Mouse (Mus musculus) kidney, embryonic 16.5 days (tissue): ENCODE results near the gene Mief1. TPM values are rescaled to one million over a fixed set of nuclear protein-coding genes. Genes with fewer than 3 reads are reported as not detected.

ENCODE experiments used
- ATAC-seq: fragments of 200-750 bp; cut with Nextera tagmentation; 2 replicates; pipeline ENCODE4 v1.8.0; 2017; ENCODE audit warnings: moderate TSS enrichment; ENCODE audit not compliant: low FRiP score, low TSS enrichment
- H3K27ac ChIP-seq: fragments of 300-500 bp; sonication (generic); 2 replicates; pipeline ENCODE4 v1.5.1; 2014; ENCODE audit warnings: low read length
- H3K27me3 ChIP-seq: fragments of 300-500 bp; sonication (generic); 2 replicates; pipeline ENCODE4 v1.6.1; 2014; ENCODE audit warnings: low read length, control low read depth, mixed read lengths; ENCODE audit not compliant: insufficient read depth
- H3K36me3 ChIP-seq: fragments of 300-500 bp; sonication (generic); 2 replicates; pipeline ENCODE4 v1.6.1; 2014; ENCODE audit warnings: low read length, control low read depth, mixed read lengths; ENCODE audit not compliant: insufficient read depth
- H3K4me1 ChIP-seq: fragments of 300-500 bp; sonication (generic); 2 replicates; pipeline ENCODE4 v1.6.1; 2014; ENCODE audit warnings: low read length, control low read depth, mixed read lengths; ENCODE audit not compliant: insufficient read depth
- H3K4me2 ChIP-seq: fragments of 300-500 bp; sonication (generic); replicated peaks from 2 replicates; pipeline ENCODE4 v1.6.1; 2014; ENCODE audit warnings: low read depth, low read length
- H3K4me3 ChIP-seq: fragments of 300-500 bp; sonication (generic); 2 replicates; pipeline ENCODE4 v1.5.1; 2014; ENCODE audit warnings: mild to moderate bottlenecking, low read length
- H3K9ac ChIP-seq: fragments of 300-500 bp; sonication (generic); replicated peaks from 2 replicates; pipeline ENCODE4 v1.6.1; 2014; ENCODE audit warnings: low read length
- H3K9me3 ChIP-seq: fragments of 300-500 bp; sonication (generic); 2 replicates; pipeline ENCODE4 v1.6.1; 2016; ENCODE audit warnings: low read length, control low read depth
- WGBS: fragments of 180-500 bp; shearing (Covaris S2); extraction: QIAGEN DNeasy Blood & Tissue Kit; methylation state at CpG from one replicate; pipeline ENCODE4 v1.1.7; 2014; 5-methylcytosine and 5-hydroxymethylcytosine counted together
- polyA plus RNA-seq: library from polyadenylated mRNA; unstranded; fragments of >200 nt; fragmentation: Nextera tagmentation; extraction: Ambion mirVana; gene quantifications from 2 replicates; pipeline ENCODE4 v1.2.1, GENCODE M21; 2015

Mief1 gene
- polyA plus RNA-seq, 1 experiment from 2014 or later: 36.3 TPM

DNA sequence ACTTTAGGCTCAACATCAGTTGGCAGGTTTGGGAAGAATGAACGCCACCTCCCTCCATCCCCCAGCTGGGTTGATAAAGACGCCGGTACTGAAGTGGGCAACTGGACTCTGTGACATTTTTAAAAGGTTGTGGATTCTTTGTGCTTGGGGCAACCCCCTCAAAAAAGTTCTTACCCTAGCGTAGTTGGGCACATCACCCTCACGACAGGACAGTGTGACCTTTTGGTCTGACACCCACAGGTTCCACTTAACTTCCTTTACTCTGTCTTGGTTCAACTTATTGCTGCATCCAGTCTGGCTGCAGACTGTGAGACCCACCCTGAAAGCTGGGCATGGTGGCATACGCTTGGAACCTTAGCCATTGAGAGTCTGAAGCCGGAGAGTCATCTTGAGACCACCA, 10.1 kb upstream of the Mief1 start:
- Histone ChIP-seq H3K27me3 (no peaks in the 10 kb centered on the region), H3K4me2 (no peak overlapping the region), H3K9ac (no peak overlapping the region), H3K36me3 (no peaks in the 10 kb centered on the region), H3K4me3 (no peak overlapping the region), H3K4me1 (peaks cover 6% of the 10 kb centered on the region; the same call in 1 of the 2 replicates), H3K27ac (no peak overlapping the region), H3K9me3 (no peaks in the 10 kb centered on the region)
- no peak for ATAC-seq
- 90% methylated on average over 7 of the region's 7 CpGs for WGBS

DNA sequence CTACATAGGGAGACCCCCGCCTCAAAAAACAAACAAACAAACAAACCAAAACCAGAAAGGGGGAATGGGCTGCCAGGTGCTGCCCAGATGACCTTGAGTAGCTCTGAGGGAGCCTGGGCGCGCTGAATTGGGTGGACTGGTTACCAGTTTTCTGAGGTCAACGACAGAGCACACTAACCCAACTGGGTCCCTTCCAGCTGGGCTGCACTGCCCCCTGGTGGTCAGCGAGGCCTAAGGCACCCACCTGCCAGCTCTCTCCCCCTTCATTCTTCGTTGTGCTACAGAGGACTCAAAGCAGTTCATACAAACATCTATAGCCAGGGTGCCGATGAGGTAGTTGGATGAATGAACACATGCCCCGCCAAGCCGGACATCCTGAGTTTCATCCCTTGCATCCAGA, 8.6 kb upstream of the Mief1 start:
- Histone ChIP-seq H3K9ac (no peak overlapping the region; the same call in 1 of the 2 replicates), H3K4me1 (no peaks in the 10 kb centered on the region), H3K36me3 (no peaks in the 10 kb centered on the region), H3K27me3 (no peaks in the 10 kb centered on the region), H3K27ac (no peak overlapping the region), H3K9me3 (no peaks in the 10 kb centered on the region), H3K4me3 (no peak overlapping the region), H3K4me2 (no peak overlapping the region)
- WGBS: 28% methylated on average over 9 of the region's 9 CpGs
- peak; percentile 49; the same call in 1 of the 2 replicates for ATAC-seq

DNA sequence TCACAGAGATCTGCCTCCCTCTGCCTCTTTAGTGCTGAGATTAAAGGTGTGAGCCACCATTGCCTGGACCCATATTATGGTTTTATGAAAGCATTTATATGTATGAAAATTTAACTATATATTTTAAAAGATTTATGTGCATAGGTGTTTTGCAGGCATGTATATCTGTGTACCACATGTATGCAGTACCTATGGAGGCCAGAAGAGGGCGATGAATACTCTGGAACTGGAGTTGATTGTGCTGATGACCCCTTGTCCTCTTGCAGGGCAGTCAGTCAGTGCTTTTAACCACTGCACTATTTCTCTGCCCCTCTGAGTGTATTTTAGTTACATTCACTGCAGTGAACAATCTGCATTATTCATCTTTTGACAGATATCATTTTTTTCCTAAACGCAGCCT, 8.0 kb upstream of the Mief1 start:
- WGBS: 49% methylated on average over 2 of the region's 2 CpGs
- H3K4me2 ChIP-seq: no peak overlapping the region

DNA sequence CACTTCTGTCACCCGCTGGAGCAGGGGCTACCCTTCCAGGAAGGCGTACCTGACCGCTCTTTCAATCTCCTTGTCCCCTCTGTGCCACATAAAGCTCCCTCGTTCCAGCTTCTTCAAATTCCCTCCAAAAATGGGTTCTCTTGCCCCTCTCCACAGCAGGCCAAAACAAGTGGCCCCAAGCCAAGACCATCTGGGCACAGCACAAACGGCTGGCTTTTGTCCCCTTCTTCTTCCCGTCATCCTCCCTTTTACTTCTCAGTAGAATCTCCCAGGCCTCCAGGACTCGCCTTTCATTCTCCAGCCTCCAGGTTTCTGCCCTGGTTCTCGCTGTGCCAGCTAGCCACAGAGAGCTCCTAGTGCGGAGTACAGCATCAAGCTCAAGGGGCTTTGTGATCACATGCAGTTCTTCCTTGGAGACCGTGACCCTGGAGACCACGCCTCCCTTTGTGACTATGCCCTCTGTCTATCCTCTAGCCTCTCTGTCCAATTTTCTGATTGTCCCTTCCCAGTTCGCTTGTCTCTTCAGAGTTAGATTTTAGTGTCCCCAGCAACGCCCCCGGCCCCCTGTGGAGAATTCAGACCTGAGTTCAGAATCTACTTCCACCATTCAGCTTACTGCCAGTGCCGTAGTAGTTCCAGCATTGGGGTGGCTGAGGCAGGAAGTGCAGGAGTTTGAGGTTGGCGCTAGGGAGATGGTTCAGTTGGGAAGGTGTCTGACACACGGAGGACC, 5.6 kb upstream of the Mief1 start:
- Histone ChIP-seq H3K4me2 (no peak overlapping the region), H3K27me3 (no peaks in the 10 kb centered on the region), H3K4me3 (no peak overlapping the region), H3K9me3 (no peaks in the 10 kb centered on the region), H3K27ac (no peak overlapping the region), H3K9ac (no peak overlapping the region), H3K4me1 (peaks cover 3% of the 10 kb centered on the region; the same call in 1 of the 2 replicates), H3K36me3 (no peaks in the 10 kb centered on the region)
- ATAC-seq: no peak
- 76% methylated on average over 17 of the region's 17 CpGs for WGBS

More for the DNA sequence above, 8.0 kb upstream of the Mief1 start:
- no peaks in the 10 kb centered on the region for H3K4me1 ChIP-seq
- no peak overlapping the region for H3K9ac ChIP-seq
- no peak overlapping the region for H3K27ac ChIP-seq
- no peaks in the 10 kb centered on the region for H3K36me3 ChIP-seq
- no peak overlapping the region for H3K4me3 ChIP-seq
- H3K27me3 ChIP-seq: no peaks in the 10 kb centered on the region
- H3K9me3 ChIP-seq: no peaks in the 10 kb centered on the region
- no peak for ATAC-seq

DNA sequence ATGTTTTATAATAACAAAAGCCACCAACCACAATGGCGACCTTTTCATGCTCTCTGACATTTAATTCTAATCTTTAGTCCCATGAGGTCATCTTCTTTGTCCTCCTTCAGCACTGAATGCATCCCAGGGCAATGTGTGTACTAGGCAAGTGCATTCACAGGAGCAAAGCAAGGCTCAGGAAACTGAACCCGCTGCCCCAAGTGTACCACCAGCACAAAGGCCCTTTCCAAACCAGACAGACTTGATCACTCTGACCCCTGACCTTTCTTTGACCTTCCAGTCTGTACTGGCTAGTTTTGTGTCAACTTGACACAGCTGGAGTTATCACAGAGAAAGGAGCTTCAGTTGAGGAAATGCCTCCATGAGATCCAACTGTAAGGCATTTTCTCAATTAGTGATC, 1.5 kb upstream of the Mief1 start:
- peaks cover 15% of the 10 kb centered on the region for H3K36me3 ChIP-seq
- H3K9me3 ChIP-seq: no peaks in the 10 kb centered on the region
- H3K27me3 ChIP-seq: no peaks in the 10 kb centered on the region
- H3K27ac ChIP-seq: no peak overlapping the region
- peaks cover 14% of the 10 kb centered on the region for H3K4me1 ChIP-seq
- H3K9ac ChIP-seq: no peak overlapping the region
- ATAC-seq: no peak
- H3K4me2 ChIP-seq: no peak overlapping the region
- 73% methylated on average over 2 of the region's 2 CpGs for whole genome bisulfite sequencing
- no peak overlapping the region for H3K4me3 ChIP-seq

DNA sequence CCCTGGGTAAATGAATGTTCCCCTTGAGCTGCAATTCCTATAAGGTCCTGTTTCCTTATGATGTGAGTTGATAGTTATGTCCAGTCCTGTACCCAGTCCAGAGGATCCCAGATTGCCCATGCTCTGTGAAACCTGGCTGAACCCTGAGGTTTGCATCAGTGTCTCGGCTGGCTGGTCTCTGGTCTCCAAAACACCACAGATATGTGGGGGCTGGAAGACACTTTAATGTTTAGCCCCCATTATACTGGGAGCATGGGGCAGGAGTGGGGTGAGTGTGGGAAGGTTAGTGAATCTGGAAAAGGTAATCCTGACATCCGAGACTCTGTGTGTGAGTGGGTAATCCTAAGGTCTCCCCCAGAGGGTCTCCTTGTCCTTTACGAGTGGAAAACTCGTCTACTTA, 765 bp upstream of the Mief1 start:
- Histone ChIP-seq H3K27me3 (no peaks in the 10 kb centered on the region), H3K4me3 (no peak overlapping the region), H3K4me1 (peaks cover 14% of the 10 kb centered on the region), H3K36me3 (peaks cover 21% of the 10 kb centered on the region), H3K4me2 (peak overlapping the region; percentile 52), H3K27ac (peak overlapping the region; percentile 86), H3K9ac (peak overlapping the region; percentile 83), H3K9me3 (no peaks in the 10 kb centered on the region)
- ATAC-seq: no peak
- WGBS: 41% methylated on average over 4 of the region's 4 CpGs

DNA sequence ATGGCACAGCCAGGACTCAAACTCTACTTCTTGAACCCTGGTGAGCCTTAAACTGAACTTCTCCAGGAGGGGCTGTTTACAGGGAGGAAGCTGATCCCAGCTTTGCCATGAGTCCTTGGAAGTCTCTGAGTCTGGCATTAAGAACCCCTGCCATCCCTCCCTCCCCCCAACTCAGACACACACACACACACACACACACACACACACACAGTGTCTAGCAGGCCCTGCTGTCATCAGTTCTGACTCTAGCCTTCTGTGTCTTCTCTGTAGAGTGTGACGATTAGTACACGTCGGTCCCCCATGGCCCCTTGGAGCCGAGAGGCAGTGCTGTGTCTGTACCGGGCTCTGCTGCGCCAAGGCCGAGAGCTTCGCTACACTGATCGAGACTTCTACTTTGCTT, 1.7 kb downstream of the Mief1 start, which contains the start of gene AC140267.1:
Gene AC140267.1, plus strand, starts transcription at position 301 of the 400 bp plus-strand sequence.
- Histone ChIP-seq H3K27ac (no peak within 1 kb of the TSS), H3K27me3 (no peaks in the 10 kb centered on the region), H3K9ac (peak within 1 kb of the TSS; percentile 83), H3K4me3 (peak within 1 kb of the TSS; percentile 95), H3K9me3 (no peaks in the 10 kb centered on the region), H3K4me2 (peak within 1 kb of the TSS; percentile 67), H3K36me3 (peaks cover 38% of the 10 kb centered on the region), H3K4me1 (peaks cover 14% of the 10 kb centered on the region)
- 95% methylated on average over 9 of the region's 9 CpGs for WGBS
- no peak for ATAC-seq

DNA sequence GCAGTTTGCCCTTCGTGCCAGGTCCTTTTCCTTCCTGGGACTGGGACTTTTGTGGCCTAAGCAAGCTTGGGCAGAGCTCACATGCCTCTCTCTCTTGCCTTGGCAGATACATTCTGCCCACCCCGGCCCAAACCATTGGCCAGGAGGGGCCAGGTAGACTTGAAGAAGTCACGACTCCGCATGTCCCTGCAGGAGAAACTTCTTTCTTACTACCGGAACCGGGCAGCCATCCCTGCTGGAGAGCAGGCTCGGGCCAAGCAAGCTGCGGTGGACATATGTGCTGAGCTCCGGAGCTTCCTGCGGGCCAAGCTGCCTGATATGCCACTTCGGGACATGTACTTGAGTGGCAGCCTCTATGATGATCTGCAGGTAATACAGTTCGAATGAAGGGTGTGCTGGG, 14.3 kb downstream of the Mief1 start:
- Histone ChIP-seq H3K27me3 (no peaks in the 10 kb centered on the region), H3K4me2 (no peak overlapping the region), H3K9ac (no peak overlapping the region), H3K4me1 (peaks cover 5% of the 10 kb centered on the region), H3K36me3 (peaks cover 74% of the 10 kb centered on the region), H3K9me3 (no peaks in the 10 kb centered on the region), H3K27ac (no peak overlapping the region), H3K4me3 (no peak overlapping the region)
- WGBS: 94% methylated on average over 12 of the region's 12 CpGs
- ATAC-seq: no peak

DNA sequence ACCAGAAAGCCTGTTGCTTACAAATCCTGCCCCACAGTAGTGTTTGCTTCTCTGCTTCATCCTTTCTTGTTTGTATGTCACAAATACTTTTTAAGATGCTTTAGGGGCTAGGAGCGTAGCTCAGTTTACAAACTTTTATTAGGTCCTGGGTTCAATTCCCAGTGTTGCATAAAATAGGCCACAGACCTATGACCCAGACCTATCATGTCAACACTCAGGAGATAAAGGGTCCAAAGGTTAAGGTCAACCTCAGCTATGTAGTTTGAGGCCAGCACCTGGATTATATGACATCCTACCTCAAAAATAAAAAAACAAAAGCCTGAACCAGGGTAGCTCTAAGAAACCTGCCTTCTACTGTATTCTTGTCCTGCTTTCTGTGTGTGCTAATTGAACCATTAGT, 14.8 kb downstream of the Mief1 start:
- no peak for ATAC-seq
- H3K4me2 ChIP-seq: no peak overlapping the region
- H3K9ac ChIP-seq: no peak overlapping the region
- no peak overlapping the region for H3K4me3 ChIP-seq
- H3K27ac ChIP-seq: no peak overlapping the region
- H3K4me1 ChIP-seq: peaks cover 10% of the 10 kb centered on the region
- peaks cover 70% of the 10 kb centered on the region for H3K36me3 ChIP-seq
- no peaks in the 10 kb centered on the region for H3K27me3 ChIP-seq
- WGBS: 97% methylated on average over 1 of the region's 1 CpGs
- H3K9me3 ChIP-seq: no peaks in the 10 kb centered on the region

DNA sequence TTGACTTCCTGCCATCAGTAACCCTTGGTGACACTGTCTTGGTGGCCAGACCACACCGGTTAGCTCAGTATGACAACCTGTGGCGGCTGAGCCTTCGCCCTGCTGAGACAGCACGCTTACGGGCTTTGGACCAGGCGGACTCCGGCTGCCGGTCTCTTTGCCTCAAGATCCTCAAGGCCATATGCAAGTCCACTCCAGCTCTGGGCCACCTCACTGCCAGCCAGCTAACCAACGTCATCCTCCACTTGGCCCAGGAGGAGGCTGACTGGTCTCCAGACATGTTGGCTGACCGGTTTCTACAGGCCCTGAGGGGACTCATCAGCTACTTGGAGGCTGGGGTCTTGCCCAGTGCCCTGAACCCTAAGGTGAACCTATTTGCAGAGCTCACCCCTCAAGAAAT, 15.9 kb downstream of the Mief1 start:
- H3K9ac ChIP-seq: no peak overlapping the region
- peaks cover 65% of the 10 kb centered on the region for H3K36me3 ChIP-seq
- 93% methylated on average over 10 of the region's 10 CpGs for WGBS

More for the DNA sequence above, 15.9 kb downstream of the Mief1 start:
- Histone ChIP-seq H3K9me3 (no peaks in the 10 kb centered on the region), H3K27me3 (no peaks in the 10 kb centered on the region), H3K4me3 (no peak overlapping the region), H3K4me1 (peaks cover 18% of the 10 kb centered on the region), H3K27ac (no peak overlapping the region), H3K4me2 (no peak overlapping the region)
- ATAC-seq: no peak
